Mouse (Mus musculus) embryo, embryonic 11.5 days (tissue): ENCODE measurements at regions not wholly inside any gene's neighbourhood (a gene's known extent, or its start where the extent isn't known, plus 50 kb on each side); places are given as distances from the start of the nearest gene placed in this dataset.
"Not testable (repeated sequence)": the region's sequence is repeated elsewhere in the genome, so short reads cannot be mapped to it uniquely, and the experiment has no call there.

Source experiments
- DNase-seq: peaks from one replicate; pipeline ENCODE4 v3.0.0-alpha.2; 2012; ENCODE audit warnings: low read depth, low spot score

GRCm38 (mm10) chr8:56927166-56927565 is 376.3 kb downstream of the Fbxo8 start:
- DNase-seq: no peak

- DNase-seq: no peak
Measured at GRCm38 (mm10) chr8:56929076-56929475, 378.2 kb downstream of the Fbxo8 start.

GRCm38 (mm10) chr8:56932421-56932820 is 381.5 kb downstream of the Fbxo8 start:
- DNase-seq: no peak

GRCm38 (mm10) chr8:56962186-56962585 is 358.6 kb upstream of the Hand2 start:
- no peak for DNase-seq

- no peak for DNase-seq
Measured at GRCm38 (mm10) chr8:56970311-56970710, 350.5 kb upstream of the Hand2 start.

- no peak for DNase-seq
Measured at GRCm38 (mm10) chr8:56978994-56979393, 341.8 kb upstream of the Hand2 start.

GRCm38 (mm10) chr8:56979416-56979815 is 341.4 kb upstream of the Hand2 start:
- DNase-seq: no peak

GRCm38 (mm10) chr8:57010318-57011024 is 310.3 kb upstream of the Hand2 start:
- DNase-seq: no peak

- no peak for DNase-seq
Measured at GRCm38 (mm10) chr8:57013813-57014320, 306.9 kb upstream of the Hand2 start.

- no peak for DNase-seq
Measured at GRCm38 (mm10) chr8:57016329-57016728, 304.5 kb upstream of the Hand2 start.

GRCm38 (mm10) chr8:57028096-57028495 is 292.7 kb upstream of the Hand2 start:
- not testable (repeated sequence) for DNase-seq

- DNase-seq: no peak
Measured at GRCm38 (mm10) chr8:57048490-57048889, 272.3 kb upstream of the Hand2 start.

GRCm38 (mm10) chr8:57048909-57049308 is 271.9 kb upstream of the Hand2 start:
- DNase-seq: no peak

- peak; percentile 7 for DNase-seq
Measured at GRCm38 (mm10) chr8:57052661-57053060, 268.1 kb upstream of the Hand2 start.

- no peak for DNase-seq
Measured at GRCm38 (mm10) chr8:57076995-57077394, 243.8 kb upstream of the Hand2 start.

GRCm38 (mm10) chr8:57086811-57087210 is 234.0 kb upstream of the Hand2 start:
- no peak for DNase-seq

GRCm38 (mm10) chr8:57092403-57092802 is 228.4 kb upstream of the Hand2 start:
- DNase-seq: no peak

- no peak for DNase-seq
Measured at GRCm38 (mm10) chr8:57095169-57095568, 225.6 kb upstream of the Hand2 start.

- not testable (repeated sequence) for DNase-seq
Measured at GRCm38 (mm10) chr8:57110765-57111402, 209.9 kb upstream of the Hand2 start.

GRCm38 (mm10) chr8:57111403-57111771 is 209.4 kb upstream of the Hand2 start:
- no peak for DNase-seq

GRCm38 (mm10) chr8:57113915-57114314 is 206.9 kb upstream of the Hand2 start:
- no peak for DNase-seq

- no peak for DNase-seq
Measured at GRCm38 (mm10) chr8:57115303-57115702, 205.5 kb upstream of the Hand2 start.

GRCm38 (mm10) chr8:57134041-57134440 is 186.7 kb upstream of the Hand2 start:
- DNase-seq: no peak
